Mouse (Mus musculus) adrenal gland, adult 8-10 months (tissue): ENCODE measurements at regions not wholly inside any gene's neighbourhood (a gene's known extent, or its start where the extent isn't known, plus 50 kb on each side); places are given as distances from the start of the nearest gene placed in this dataset.

Experiments
- DNase-seq: peaks from one replicate; pipeline ENCODE4 v3.0.0; 2022

DNA sequence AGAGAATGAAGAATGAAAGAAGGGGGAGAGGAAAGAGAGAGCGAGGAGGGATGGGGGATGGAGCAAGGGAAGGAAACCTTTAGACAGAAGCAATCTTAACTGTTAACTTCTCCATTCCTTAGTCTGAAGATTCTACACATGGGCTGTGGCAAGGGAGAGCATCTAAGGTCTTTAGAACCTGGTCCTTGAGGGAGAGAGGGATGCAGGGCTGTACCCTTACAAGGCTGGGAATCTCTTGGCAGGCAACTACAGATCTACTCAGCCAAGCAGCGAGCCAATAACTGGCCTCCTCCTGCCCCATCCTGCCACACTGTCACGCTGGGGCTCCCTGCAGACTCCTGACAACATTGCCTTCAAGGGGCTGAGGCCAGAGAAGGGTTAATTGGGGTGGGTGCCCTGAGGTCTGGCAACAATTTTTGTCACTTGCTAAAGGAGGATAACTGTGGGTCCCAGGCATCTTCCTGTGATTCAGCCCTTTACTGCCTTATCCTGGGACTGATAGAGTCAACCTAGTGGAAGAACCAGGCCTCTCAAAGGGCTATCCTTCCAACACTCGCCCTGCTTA, 205.7 kb downstream of the Rpap3 start:
- no peak for DNase-seq

DNA sequence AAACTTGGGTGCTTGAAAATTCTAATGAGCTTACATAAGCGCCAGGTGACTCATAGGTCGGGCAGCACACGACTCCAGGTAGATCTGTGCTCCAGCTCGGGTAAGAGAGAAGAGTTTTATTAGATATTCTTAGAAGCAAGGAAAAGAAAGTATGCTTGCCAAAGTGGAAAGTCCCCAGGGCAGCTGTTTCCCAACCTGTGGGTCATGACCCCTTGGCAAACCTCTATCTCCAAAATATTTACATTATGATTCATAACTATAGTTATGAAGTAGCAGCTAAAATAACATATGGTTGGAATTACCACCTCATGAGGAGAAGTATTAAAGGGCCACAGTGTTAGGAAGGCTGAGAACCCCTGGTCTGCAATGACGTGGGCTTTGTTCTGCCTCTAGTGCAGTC, 206.4 kb downstream of the Rpap3 start:
- no peak for DNase-seq

DNA sequence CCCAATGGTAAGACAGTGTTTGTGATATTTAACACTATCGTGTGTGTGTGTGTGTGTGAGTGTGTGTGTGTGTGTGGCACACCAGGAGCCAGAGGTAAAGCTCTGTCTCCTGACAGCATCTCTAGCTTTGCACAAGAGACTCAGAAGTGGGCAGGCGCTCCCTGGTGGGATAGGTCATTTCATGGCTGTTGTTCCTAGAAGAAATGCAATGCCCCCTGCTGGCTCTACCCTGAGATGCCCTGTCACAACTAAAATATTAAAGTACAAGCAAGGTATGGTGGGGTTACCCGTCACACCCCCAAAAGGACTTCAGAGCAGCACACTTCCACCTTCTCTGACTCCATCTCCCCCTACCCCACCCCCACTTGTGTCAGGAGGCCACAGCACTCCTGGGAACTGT, 207.2 kb downstream of the Rpap3 start:
- DNase-seq: no peak

DNA sequence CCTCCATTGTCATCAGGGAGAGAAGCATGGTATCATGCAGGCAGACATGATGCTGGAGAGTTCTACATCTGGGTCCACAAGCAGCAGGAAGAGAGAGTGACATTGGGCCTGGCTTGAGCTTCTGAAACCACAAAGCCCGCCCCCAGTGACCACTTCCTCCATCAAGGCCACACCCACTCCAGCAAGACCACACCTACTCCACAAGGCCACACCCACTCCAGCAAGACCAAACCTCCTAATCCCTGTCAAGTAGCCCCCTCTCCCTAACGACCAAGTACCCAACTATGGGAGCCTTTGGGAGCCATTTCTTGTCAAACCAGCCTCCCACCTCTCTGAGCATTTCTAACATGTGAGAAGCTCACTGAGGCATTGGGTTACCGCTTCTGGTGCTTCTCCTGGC, 209.6 kb downstream of the Rpap3 start:
- DNase-seq: no peak

DNA sequence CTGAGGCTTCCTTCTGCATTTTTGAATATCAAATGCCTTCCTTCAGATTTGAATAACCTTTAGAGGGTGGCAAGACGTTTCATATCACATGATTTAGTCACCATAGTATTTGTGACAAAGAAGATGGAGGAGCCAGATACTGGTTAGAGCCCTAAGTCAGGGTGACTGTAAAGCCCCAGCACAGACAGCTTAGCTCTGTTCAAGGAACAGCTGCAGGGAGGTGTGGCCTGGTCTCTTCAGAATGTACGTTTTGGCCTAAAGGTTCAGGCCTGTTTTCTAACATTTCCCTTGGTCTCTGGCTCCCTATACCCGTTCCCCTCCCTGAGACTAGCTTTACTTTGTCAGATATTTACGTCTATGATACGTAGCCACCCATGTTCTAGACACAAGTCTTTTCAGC, 212.3 kb downstream of the Rpap3 start:
- no peak for DNase-seq

DNA sequence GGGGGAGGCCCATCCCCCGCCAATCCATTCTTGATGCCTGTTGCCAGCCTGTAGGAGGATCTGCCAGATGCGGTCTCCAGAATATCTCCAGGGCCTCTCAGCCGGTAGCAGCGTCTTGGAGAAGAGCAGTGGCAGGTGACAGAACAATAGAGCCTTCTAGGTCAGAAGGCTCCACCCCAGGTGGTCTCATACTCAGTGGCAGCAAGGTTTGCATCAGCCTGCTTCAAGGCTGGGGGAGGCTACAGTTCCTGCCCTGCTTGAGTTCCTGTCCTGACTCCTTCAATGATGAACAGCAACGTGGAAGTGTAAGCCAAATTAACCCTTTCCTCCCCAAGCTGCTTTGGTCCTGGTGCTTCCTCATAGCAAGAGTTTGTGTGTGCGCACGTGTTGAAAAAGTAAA, 213.8 kb downstream of the Rpap3 start:
- DNase-seq: no peak

DNA sequence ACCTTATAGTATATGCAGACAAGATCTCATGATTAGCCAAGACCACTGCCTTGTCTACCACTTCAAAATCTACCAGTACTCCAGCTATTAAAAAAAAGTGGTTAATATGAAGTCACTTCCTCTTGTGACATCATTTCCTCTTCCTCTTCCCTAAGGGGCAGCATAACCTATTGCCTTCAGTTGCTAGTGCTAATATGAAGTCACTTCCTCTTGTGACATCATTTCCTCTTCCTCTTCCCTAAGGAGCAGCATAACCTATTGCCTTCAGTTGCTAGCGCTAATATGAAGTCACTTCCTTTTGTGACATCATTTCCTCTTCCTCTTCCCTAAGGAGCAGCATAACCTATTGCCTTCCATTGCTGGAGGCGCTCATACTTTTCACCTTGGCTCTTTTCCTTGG, 218.2 kb downstream of the Rpap3 start:
- DNase-seq: no peak

DNA sequence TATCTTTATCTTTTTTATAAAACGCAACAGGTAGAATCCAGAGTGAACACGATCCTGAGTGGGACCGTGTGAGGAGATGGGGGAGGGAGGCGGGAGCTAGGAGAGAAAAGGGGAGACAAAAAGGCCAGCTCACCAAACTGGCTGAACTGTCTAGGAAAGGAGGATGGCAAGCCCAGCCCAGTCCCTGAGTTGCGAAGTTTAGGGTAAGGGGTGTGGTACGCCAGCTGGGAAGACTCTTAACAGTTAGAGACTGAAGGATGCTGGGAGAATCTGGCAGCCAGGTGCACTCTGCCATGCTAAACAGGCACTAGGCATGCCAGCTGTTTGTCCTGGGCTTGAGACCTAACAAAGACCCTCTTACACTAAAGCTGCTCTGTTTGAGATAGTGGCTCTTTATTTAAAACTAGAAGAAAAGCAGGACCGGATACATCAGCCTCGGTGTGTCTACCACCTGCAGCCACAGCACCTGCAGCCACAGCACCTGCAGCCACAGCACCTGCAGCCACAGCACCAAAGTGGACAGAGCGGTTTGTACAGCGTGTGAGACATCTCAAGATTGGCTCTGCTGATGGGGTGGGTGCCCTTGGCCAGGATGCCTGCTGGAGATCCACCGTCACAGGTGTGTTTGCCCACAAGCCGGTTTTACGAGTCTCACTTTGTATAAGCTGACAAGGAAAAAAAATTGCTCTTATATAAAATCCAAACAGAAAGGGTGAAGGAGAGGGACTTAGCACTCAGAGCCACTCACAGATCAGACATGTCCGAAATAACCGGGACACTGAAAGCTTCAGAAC, 225.1 kb upstream of the Amigo2 start:
- DNase-seq: no peak

DNA sequence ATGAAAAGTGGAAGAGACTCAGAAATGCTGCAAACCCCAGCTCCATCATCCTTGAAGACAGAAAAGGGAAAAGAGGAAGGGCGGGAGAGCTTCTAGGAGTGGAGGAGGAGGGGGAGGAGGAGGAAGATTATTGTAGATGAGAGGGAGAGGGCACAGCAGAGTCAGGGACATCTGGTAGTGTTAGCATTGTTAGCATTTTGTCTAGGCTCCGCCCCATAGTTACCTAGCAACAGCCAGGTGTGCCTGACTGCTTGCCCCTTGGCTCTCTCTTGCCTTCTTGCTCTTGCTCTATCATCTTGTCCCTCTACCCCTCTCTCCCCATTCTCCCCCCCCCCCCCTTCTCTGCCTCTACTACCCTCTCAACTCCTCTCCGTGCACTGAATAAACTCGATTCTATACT, 224.4 kb upstream of the Amigo2 start:
- DNase-seq: no peak

DNA sequence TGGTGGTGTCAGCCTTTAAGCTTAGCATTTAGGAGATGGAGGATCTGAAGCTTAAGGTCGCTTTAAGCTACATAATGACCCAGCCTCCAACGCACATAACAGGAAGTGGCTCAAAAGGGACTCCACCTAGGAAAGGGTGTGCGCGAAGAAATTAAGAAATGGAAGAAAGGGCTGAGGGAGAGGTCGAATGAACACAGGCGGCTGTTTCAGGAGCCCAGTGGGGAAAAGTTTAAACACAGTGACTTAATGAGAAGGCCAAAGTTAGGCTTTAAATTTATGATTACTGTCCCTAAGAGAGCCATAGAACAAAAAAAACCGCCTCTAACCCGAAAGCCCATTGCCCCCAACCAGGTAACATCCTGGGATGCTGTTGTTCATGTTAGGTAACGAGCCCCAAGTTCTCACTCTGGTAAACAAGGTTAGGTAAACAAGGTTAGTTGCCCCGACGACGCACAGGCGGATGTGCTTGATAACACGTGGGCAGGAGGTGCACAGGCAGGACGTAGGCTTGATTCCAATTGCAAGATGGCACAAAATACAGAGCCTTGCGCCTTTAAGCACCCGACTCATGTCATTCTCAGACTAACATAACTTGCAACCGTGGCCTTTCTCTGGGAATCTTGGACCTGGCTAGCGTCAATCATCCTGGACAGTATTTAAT, 222.7 kb upstream of the Amigo2 start:
- DNase-seq: no peak

DNA sequence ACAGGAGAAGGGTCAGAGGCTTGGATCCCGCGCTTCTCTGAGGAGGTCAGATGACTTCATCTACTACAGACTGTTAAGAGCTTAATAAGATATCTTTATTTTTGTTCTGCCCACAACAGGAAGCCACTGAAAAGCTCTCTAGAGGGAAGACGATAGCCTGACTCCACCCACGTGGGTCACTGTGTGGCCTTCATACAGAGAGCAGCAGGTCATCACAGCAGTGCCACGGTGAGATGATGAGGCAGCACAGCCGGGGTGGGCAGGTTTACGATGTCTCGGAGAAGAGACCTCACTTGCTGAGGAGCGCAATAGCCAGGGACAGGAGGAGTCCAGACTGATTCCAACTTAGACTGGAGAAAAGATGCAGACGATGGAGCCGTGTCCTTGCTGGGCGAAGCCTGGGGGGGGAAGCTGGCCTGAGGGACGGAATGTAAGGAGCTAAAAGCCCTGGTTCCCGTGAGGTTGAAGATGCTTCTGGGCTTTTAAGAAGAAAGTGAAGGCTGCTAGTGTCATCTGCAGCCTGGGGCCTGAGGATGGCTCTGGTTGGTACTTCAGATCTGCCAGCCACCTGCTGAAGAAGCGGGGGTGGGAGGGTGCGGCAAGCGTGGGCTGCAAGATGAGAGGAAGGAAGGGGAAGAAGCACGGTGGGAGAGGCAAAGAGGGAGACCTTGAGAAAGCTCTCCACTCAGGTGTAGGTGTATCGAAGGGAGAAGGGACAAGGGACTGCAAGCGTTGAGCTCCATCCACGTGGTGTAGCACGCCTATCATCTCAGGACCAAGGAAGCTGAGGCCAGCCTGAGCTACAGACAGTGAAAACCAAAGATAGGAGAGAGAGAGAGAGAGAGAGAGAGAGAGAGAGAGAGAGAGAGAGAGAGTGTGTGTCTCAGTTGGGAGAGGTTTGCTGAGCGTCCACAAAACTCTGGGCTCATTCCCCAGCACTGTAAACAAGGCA, 221.9 kb upstream of the Amigo2 start:
- DNase-seq: no peak

DNA sequence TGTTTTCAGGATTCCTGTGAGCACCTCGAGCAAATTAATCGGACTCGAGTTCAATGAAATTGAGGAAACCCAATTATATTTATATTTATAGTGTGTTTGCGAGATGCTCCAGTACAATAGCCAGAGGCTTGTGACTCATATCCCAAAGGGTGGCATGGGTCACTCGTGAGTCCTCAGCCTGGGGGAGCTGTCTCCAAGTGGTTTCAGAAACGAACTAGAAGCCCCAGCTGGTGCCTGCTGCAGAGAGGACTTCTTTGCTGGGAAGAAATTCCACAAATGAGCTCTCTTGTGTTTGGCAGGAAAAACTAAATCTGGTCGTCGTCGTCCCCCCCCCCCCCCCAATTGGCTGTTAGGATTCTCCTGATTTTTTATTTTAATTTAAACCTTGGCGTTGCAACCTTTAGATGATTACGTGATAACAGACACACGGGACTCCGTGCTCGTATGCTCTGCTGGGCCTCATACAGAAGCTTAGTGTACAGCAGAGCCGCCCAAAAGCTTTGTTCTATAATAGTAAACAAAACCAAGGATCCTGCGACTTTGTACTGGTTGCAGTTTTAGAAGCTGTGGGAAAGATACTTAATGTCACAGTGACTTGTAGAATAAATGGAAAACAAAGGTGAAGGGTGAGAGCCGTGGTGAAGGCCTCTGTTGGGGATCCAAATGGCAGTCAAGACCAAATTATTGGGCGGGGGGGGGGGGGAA, 220.8 kb upstream of the Amigo2 start:
- no peak for DNase-seq

DNA sequence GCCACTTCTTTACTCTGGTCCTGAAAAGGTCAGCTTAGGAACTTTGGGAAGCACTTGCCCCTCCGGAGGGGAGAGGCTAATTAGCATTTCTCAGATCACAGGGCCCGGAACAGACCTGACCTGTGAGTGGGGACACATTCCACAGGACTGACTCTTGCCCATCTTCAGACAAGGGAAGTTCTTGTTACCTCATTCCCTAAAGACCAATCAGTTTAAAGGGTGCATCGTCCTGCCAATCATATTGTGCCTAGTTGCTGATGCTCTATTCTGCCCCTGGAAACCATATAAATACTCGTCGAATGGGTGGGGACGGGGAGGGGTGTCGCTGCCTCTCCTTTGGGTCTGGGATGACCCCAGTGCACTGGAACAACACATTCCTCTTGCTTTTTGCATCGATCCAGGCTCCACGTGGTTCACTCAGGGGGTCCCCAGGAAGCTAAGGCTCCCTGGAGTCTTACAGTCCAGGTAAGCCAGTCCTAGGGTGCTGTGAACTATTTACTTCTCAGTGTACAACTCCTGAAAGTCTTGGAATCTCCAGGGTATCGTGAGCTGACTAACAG, 219.9 kb upstream of the Amigo2 start:
- DNase-seq: no peak

DNA sequence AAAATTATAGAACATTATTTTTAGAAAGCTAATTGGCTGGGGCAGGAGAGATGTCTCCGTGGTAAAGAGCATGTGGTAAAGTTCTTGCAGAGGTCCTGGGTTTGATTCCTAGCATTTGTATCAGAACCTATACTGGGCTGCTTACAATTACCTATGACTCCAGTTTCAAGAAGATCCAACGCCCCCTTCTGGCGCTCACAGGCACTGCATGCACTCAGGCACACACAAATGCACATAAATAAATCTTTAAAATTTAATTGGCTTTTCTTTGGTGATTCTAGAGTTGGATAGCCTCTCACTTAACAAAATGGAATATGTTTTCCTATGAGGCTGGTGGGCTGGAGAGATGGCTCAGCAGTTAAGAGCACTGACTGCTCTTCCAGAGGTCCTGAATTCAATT, 219.0 kb upstream of the Amigo2 start:
- no peak for DNase-seq

DNA sequence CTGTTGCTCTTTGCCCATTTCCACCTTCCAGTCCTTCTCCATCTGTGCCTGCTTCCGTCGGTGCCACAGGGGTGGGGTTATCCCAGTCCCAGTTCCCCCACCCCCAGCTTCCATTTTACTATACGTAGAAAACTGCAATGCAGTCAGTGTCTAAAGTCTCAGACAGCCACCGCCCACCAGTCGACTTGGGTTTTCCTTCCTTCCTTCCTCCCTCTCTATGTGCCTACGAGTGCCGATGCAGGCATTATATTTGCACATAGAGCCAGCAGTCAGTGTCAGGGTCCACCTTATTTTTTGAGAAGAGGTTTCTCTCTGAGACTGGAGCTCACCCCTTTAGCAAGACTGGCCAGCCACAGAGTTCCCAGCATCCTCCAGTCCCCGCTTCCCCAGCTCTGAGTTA, 218.3 kb upstream of the Amigo2 start:
- no peak for DNase-seq

DNA sequence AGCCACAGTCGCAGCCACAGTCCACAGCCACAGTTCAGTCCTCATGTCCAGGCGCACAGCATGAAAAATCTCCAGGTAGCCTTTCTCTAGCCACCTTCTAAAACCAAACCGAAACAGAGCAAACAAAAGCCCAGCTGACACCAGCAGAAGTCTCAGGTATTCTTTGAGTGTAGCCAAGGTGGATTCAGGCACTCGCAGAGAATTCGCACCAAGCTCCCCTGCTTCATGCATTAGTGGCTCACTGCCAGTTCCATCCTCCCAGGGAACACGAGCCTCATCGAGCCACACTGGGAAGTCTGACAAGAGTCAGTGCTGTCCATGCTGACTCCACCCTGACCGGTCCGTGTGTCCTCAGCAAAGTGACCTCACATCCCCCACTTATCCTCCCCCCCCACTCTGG, 217.7 kb upstream of the Amigo2 start:
- DNase-seq: no peak

DNA sequence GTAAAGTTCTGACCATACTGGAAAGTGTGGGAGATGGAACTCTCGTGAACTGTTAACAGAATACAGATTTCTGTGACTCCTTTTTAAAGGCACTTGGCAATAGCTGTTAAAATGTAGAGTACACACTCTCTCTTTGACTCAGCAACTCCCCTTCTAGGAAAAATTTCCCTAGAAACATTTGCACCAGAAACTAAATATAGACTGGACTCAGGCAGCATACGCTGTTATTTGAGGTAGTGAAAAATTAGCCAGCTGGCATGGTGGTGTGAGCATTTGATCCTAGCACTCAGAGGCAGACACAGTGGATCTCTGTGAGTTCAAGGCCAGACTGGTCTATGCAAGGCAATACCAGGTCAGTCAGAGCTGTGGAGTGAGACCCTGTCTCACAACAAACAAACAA, 215.5 kb upstream of the Amigo2 start:
- DNase-seq: no peak

DNA sequence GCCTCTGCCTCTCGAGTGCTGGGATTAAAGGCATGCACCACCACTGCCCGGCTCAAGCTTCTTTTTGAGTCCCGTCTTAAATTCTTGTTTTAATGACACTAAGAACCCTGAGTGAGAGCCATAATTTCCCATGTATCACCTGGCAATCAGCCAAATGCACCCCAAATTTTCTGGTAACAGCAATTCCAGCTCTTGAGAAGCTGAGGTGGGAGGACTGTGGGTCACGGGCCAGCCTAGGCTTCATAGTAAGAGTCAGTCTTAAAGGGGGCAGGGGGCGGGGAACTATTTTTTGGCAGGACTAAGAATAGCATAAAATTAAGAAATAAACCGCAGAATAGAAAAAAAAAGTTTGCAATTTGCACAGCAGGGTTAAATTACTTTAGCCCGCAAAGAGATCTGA, 214.9 kb upstream of the Amigo2 start:
- DNase-seq: no peak

DNA sequence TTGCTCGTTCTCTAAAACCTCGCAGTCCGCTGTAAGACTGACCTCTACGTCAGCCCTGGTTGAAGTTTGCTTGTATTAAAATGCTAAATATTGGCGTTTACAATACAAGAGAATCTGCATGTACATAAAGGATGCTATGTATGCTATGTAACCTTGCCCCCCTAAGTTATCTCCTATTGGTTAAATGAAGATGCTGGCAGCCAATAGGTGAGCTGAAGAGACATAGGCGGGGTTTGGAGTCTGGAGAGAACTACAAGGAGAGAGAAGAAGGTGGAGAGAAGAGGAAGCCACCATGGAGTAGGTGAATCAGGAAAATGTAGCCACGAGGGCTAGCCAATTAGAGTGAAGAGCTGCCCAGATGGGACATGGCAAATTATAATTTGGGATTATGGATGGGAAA, 214.0 kb upstream of the Amigo2 start:
- DNase-seq: no peak

DNA sequence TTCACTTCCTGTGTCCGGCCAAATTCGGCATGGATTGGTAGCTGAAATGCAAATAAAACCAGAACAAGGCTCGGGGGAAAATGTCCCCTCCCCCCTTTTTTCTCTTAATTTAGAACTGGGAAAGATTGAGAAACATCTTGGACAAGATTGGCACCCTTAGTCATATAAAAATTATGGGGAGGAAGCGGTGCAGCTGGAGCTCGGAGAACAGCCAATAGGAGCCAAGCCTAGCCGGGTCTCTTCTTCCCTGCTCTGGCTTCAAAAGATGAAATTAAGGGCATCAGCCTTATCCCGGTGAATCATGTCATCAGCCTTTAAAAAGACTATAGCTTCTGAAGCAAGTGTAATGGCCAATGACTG, 213.3 kb upstream of the Amigo2 start:
- DNase-seq: no peak

DNA sequence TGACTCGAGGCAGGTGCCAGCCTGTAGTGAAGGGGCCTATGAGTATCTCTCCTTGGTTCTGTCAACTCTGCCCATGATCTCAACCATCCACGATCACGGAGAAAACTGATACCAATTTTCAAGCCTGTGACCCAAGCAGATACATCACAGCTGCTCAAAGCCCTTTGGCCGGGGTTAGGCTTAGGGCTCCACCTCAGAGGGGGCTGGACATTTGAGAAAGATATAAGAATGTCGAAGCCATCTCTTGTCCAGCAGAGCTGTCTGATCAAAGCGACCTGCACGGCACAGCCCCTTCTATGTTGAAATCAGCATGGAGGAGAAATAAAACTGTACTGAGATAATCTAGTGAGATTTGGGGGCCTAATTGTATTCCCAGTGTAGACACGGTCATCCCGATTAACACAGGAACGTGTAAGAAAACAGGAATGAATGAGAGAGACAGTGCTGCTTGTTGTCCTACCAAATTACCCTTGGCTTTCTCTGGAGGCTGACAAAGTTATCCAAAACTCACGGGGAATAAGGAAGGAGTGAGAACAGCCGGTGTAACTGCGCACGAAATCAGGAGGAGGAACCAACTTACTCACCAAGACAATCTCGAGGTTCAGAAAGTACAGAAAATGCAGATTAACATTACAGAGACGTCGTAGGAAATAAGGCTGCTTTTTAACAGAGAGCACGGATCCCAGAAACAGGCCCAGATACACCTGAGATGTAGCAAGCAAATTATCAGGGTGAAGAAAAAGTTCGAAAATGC, 212.7 kb upstream of the Amigo2 start:
- DNase-seq: no peak
